Mouse (Mus musculus) gastrocnemius, adult 2 months (tissue): ENCODE results near the gene Atp11b. TPM values are rescaled to one million over a fixed set of nuclear protein-coding genes. Genes with fewer than 3 reads are reported as not detected.

Source experiments
- DNase-seq: peaks from one replicate; pipeline ENCODE4 v3.0.0; 2022
- H3K27ac ChIP-seq: fragments of 200-600 bp; 2 replicates; pipeline ENCODE4 v1.8.1; 2022; ENCODE audit warnings: mild to moderate bottlenecking
- H3K4me3 ChIP-seq: fragments of 200-600 bp; 2 replicates; pipeline ENCODE4 v1.8.1; 2022; ENCODE audit warnings: mild to moderate bottlenecking, moderate library complexity
- CTCF ChIP-seq: fragments of 200-600 bp; IDR thresholded peaks from 2 replicates; pipeline ENCODE4 v1.8.1; 2022; ENCODE audit warnings: antibody characterized with exemption, mild to moderate bottlenecking, moderate library complexity
- intact Hi-C: fragments of 180-260 bp; cut with DNase I; formaldehyde crosslinking; loops from one replicate; pipeline ENCODE4 v1.15.1; 2025
- total RNA-seq, 2 experiments: library from RNA; stranded (reverse); gene quantifications; 2 replicates each; pipeline ENCODE4 v1.2.3; 2021

Gene Atp11b
- total RNA-seq, 2 experiments from 2014 or later: 18.8 to 20.2 TPM

GRCm38 (mm10) chr3:35732778-35733147, 21.1 kb upstream of the Atp11b start:
- intact Hi-C loops: no loop called here
- TF ChIP-seq CTCF: no peak
- Histone ChIP-seq H3K27ac (no peak overlapping the region), H3K4me3 (no peak overlapping the region)
- DNase-seq: no peak

GRCm38 (mm10) chr3:35734509-35734908, 19.4 kb upstream of the Atp11b start:
- intact Hi-C loops: no loop called here
- H3K27ac ChIP-seq: no peak overlapping the region
- H3K4me3 ChIP-seq: no peak overlapping the region
- no peak for TF ChIP-seq CTCF
- no peak for DNase-seq

GRCm38 (mm10) chr3:35738071-35738470, 15.8 kb upstream of the Atp11b start:
- no peak overlapping the region for H3K4me3 ChIP-seq
- intact Hi-C loops: no loop called here
- DNase-seq: no peak
- H3K27ac ChIP-seq: no peak overlapping the region
- no peak for TF ChIP-seq CTCF

- intact Hi-C loops: no loop called here
Observed at GRCm38 (mm10) chr3:35745010-35745409, 8.9 kb upstream of the Atp11b start.

GRCm38 (mm10) chr3:35746840-35747456, 7.0 kb upstream of the Atp11b start:
- no peak for DNase-seq
- Histone ChIP-seq H3K4me3 (no peak overlapping the region), H3K27ac (no peak overlapping the region)
- TF ChIP-seq CTCF: no peak
- intact Hi-C loops: no loop called here

More at GRCm38 (mm10) chr3:35745010-35745409, 8.9 kb upstream of the Atp11b start:
- no peak for DNase-seq
- Histone ChIP-seq H3K27ac (no peak overlapping the region), H3K4me3 (no peak overlapping the region)
- TF ChIP-seq CTCF: no peak

- intact Hi-C loops: loop anchor here (5.0 to 10.0 kb wide), 4 partner anchors 182 to 1665 kb away; partner anchors contain the start of genes Dnajc19 and Mccc1
- peak; percentile 52 for TF ChIP-seq CTCF
- no peak overlapping the region for H3K27ac ChIP-seq
- no peak for DNase-seq
- no peak overlapping the region for H3K4me3 ChIP-seq
Observed at GRCm38 (mm10) chr3:35750286-35750685, 3.6 kb upstream of the Atp11b start.

GRCm38 (mm10) chr3:35751724-35752123, 2.2 kb upstream of the Atp11b start:
- no peak overlapping the region for H3K27ac ChIP-seq
- intact Hi-C loops: loop anchor here (5.0 to 10.0 kb wide), 4 partner anchors 181 to 1667 kb away; partner anchors contain the start of genes Dnajc19 and Mccc1
- H3K4me3 ChIP-seq: no peak overlapping the region
- TF ChIP-seq CTCF: no peak
- no peak for DNase-seq

- no peak for TF ChIP-seq CTCF
Observed at GRCm38 (mm10) chr3:35762735-35763134, 8.8 kb downstream of the Atp11b start.

GRCm38 (mm10) chr3:35764637-35765617, 11.0 kb downstream of the Atp11b start:
- Histone ChIP-seq H3K27ac (no peak overlapping the region), H3K4me3 (no peak overlapping the region)
- DNase-seq: no peak
- intact Hi-C loops: no loop called here
- TF ChIP-seq CTCF: no peak

More at GRCm38 (mm10) chr3:35762735-35763134, 8.8 kb downstream of the Atp11b start:
- Histone ChIP-seq H3K27ac (no peak overlapping the region), H3K4me3 (no peak overlapping the region)
- intact Hi-C loops: no loop called here
- no peak for DNase-seq

- intact Hi-C loops: no loop called here
- Histone ChIP-seq H3K27ac (no peak overlapping the region), H3K4me3 (no peak overlapping the region)
- no peak for TF ChIP-seq CTCF
- no peak for DNase-seq
Observed at GRCm38 (mm10) chr3:35779748-35780147, 25.8 kb downstream of the Atp11b start.

- intact Hi-C loops: loop anchor here (10.0 kb wide), 1 partner anchor 163 kb away; no protein-coding TSS in a partner anchor
- TF ChIP-seq CTCF: no peak
- no peak overlapping the region for H3K27ac ChIP-seq
- DNase-seq: no peak
- H3K4me3 ChIP-seq: no peak overlapping the region
Observed at GRCm38 (mm10) chr3:35802040-35802439, 48.1 kb downstream of the Atp11b start.

- intact Hi-C loops: no loop called here
- Histone ChIP-seq H3K27ac (no peak overlapping the region), H3K4me3 (no peak overlapping the region)
- DNase-seq: no peak
- no peak for TF ChIP-seq CTCF
Observed at GRCm38 (mm10) chr3:35819887-35820286, 66.0 kb downstream of the Atp11b start.

GRCm38 (mm10) chr3:35822036-35822435, 68.1 kb downstream of the Atp11b start:
- intact Hi-C loops: no loop called here
- TF ChIP-seq CTCF: no peak
- no peak overlapping the region for H3K27ac ChIP-seq
- no peak overlapping the region for H3K4me3 ChIP-seq
- no peak for DNase-seq
